Mouse (Mus musculus) neural tube, embryonic 12.5 days (tissue): ENCODE results near the gene Myct1. TPM values are rescaled to one million over a fixed set of nuclear protein-coding genes. Genes with fewer than 3 reads are reported as not detected.

Experiments used
- ATAC-seq: fragments of 200-750 bp; cut with Nextera tagmentation; 2 replicates; pipeline ENCODE4 v1.8.0; 2017; ENCODE audit warnings: low read depth, mild to moderate bottlenecking, moderate TSS enrichment, moderate library complexity; ENCODE audit not compliant: low FRiP score
- H3K27ac ChIP-seq: fragments of 300-500 bp; sonication (generic); 2 replicates; pipeline ENCODE4 v1.5.1; 2016
- H3K27me3 ChIP-seq: fragments of 300-500 bp; sonication (generic); replicated peaks from 2 replicates; pipeline ENCODE4 v1.6.1; 2016; ENCODE audit warnings: mild to moderate bottlenecking
- H3K36me3 ChIP-seq: fragments of 300-500 bp; sonication (generic); 2 replicates; pipeline ENCODE4 v1.6.1; 2016; ENCODE audit warnings: mild to moderate bottlenecking
- H3K4me1 ChIP-seq: fragments of 300-500 bp; sonication (generic); 2 replicates; pipeline ENCODE4 v1.6.1; 2016
- H3K4me2 ChIP-seq: fragments of 300-500 bp; sonication (generic); replicated peaks from 2 replicates; pipeline ENCODE4 v1.6.1; 2016; ENCODE audit warnings: mild to moderate bottlenecking
- H3K4me3 ChIP-seq: fragments of 300-500 bp; sonication (generic); 2 replicates; pipeline ENCODE4 v1.5.1; 2016
- H3K9ac ChIP-seq: fragments of 300-500 bp; sonication (generic); 2 replicates; pipeline ENCODE4 v1.6.1; 2016; ENCODE audit warnings: mild to moderate bottlenecking
- H3K9me3 ChIP-seq: fragments of 300-500 bp; sonication (generic); 2 replicates; pipeline ENCODE4 v1.6.1; 2016; ENCODE audit warnings: mild to moderate bottlenecking
- WGBS: fragments of 180-500 bp; shearing (Covaris S2); methylation state at CpG from one replicate; pipeline ENCODE4 v1.1.7; 2016; 5-methylcytosine and 5-hydroxymethylcytosine counted together
- polyA plus RNA-seq: library from polyadenylated mRNA; unstranded; fragments of >200 nt; fragmentation: Nextera tagmentation; extraction: Ambion mirVana; gene quantifications from 2 replicates; pipeline ENCODE4 v1.2.1, GENCODE M21; 2016

Myct1 gene
- 2.1 and 2.2 TPM in 2 replicates for polyA plus RNA-seq

GRCm38 (mm10) chr10:5593464-5593863 is at the start of gene Myct1:
Gene Myct1, plus strand, starts transcription at chr10:5593775.
- no peak for ATAC-seq
- H3K9ac ChIP-seq, result no peak within 1 kb of the TSS
- H3K36me3 ChIP-seq, result no peaks in the 10 kb centered on the region
- no peaks in the 10 kb centered on the region for H3K9me3 ChIP-seq
- H3K27ac ChIP-seq, result no peak within 1 kb of the TSS
- no peaks in the 10 kb centered on the region for H3K27me3 ChIP-seq
- H3K4me3 ChIP-seq, result no peak within 1 kb of the TSS
- 61% methylated on average over 5 of the region's 5 CpGs for WGBS
- no peaks in the 10 kb centered on the region for H3K4me1 ChIP-seq
- no peak within 1 kb of the TSS for H3K4me2 ChIP-seq

GRCm38 (mm10) chr10:5546428-5546827 is 47.1 kb upstream of the Myct1 start:
- Histone ChIP-seq H3K36me3 (no peaks in the 10 kb centered on the region), H3K4me1 (peaks cover 2% of the 10 kb centered on the region; the same call in 1 of the 2 replicates), H3K9ac (no peak overlapping the region), H3K27me3 (no peaks in the 10 kb centered on the region; the same call in 1 of the 2 replicates), H3K9me3 (no peaks in the 10 kb centered on the region), H3K27ac (no peak overlapping the region), H3K4me2 (no peak overlapping the region), H3K4me3 (no peak overlapping the region)
- ATAC-seq, result no peak
- WGBS, result 91% methylated on average over 5 of the region's 5 CpGs

- Histone ChIP-seq H3K9me3 (no peaks in the 10 kb centered on the region), H3K9ac (no peak overlapping the region), H3K27ac (no peak overlapping the region), H3K36me3 (no peaks in the 10 kb centered on the region), H3K27me3 (no peaks in the 10 kb centered on the region; the same call in 1 of the 2 replicates), H3K4me3 (no peak overlapping the region), H3K4me2 (no peak overlapping the region), H3K4me1 (peaks cover 2% of the 10 kb centered on the region; the same call in 1 of the 2 replicates)
- WGBS, result 93% methylated on average over 9 of the region's 9 CpGs
- no peak for ATAC-seq
These were observed 45.8 kb upstream of the Myct1 start for GRCm38 (mm10) chr10:5547769-5548168.

- no peak overlapping the region for H3K9ac ChIP-seq
- no peak for ATAC-seq
- H3K36me3 ChIP-seq, result no peaks in the 10 kb centered on the region
- 85% methylated on average over 2 of the region's 2 CpGs for WGBS
- H3K4me1 ChIP-seq, result peaks cover 2% of the 10 kb centered on the region; the same call in 1 of the 2 replicates
- H3K27me3 ChIP-seq, result no peaks in the 10 kb centered on the region; the same call in 1 of the 2 replicates
- H3K27ac ChIP-seq, result no peak overlapping the region
- H3K9me3 ChIP-seq, result no peaks in the 10 kb centered on the region
- no peak overlapping the region for H3K4me3 ChIP-seq
- no peak overlapping the region for H3K4me2 ChIP-seq
These were observed 44.9 kb upstream of the Myct1 start for GRCm38 (mm10) chr10:5548651-5549050.

GRCm38 (mm10) chr10:5549871-5550167 is 43.8 kb upstream of the Myct1 start:
- peaks cover 2% of the 10 kb centered on the region; the same call in 1 of the 2 replicates for H3K4me1 ChIP-seq
- peak; percentile 10; the same call in 1 of the 2 replicates for ATAC-seq
- no peaks in the 10 kb centered on the region; the same call in 1 of the 2 replicates for H3K27me3 ChIP-seq
- H3K4me3 ChIP-seq, result peak overlapping the region; percentile 50
- H3K9me3 ChIP-seq, result no peaks in the 10 kb centered on the region
- H3K9ac ChIP-seq, result peak overlapping the region; percentile 63
- no peak overlapping the region for H3K27ac ChIP-seq
- H3K36me3 ChIP-seq, result no peaks in the 10 kb centered on the region
- WGBS, result 7% methylated on average over 6 of the region's 6 CpGs
- H3K4me2 ChIP-seq, result peak overlapping the region; percentile 96

- ATAC-seq, result peak; percentile 92
- WGBS, result under 1% methylated on average over 44 of the region's 44 CpGs
- H3K27ac ChIP-seq, result no peak overlapping the region
These were observed 43.2 kb upstream of the Myct1 start for GRCm38 (mm10) chr10:5550168-5551021.

GRCm38 (mm10) chr10:5551382-5551781 is 42.2 kb upstream of the Myct1 start, which contains the start of gene Syne1:
Gene Syne1, minus strand, starts transcription at chr10:5551482.
- 79% methylated on average over 5 of the region's 5 CpGs for WGBS
- Histone ChIP-seq H3K4me3 (peak within 1 kb of the TSS; percentile 50), H3K4me2 (peak within 1 kb of the TSS; percentile 96), H3K36me3 (no peaks in the 10 kb centered on the region), H3K9me3 (no peaks in the 10 kb centered on the region), H3K4me1 (peaks cover 2% of the 10 kb centered on the region; the same call in 1 of the 2 replicates), H3K9ac (peak within 1 kb of the TSS; percentile 63), H3K27ac (no peak within 1 kb of the TSS), H3K27me3 (no peaks in the 10 kb centered on the region; the same call in 1 of the 2 replicates)
- ATAC-seq, result no peak

More at GRCm38 (mm10) chr10:5550168-5551021, 43.2 kb upstream of the Myct1 start:
- Histone ChIP-seq H3K9ac (peak overlapping the region; percentile 63), H3K27me3 (no peaks in the 10 kb centered on the region; the same call in 1 of the 2 replicates), H3K9me3 (no peaks in the 10 kb centered on the region), H3K4me3 (peak overlapping the region; percentile 50), H3K4me2 (peak overlapping the region; percentile 96), H3K4me1 (peaks cover 2% of the 10 kb centered on the region; the same call in 1 of the 2 replicates), H3K36me3 (no peaks in the 10 kb centered on the region)

GRCm38 (mm10) chr10:5554941-5555340 is 38.6 kb upstream of the Myct1 start:
- Histone ChIP-seq H3K9ac (no peak overlapping the region), H3K36me3 (no peaks in the 10 kb centered on the region), H3K4me3 (no peak overlapping the region), H3K4me2 (no peak overlapping the region), H3K27ac (no peak overlapping the region), H3K4me1 (peaks cover 2% of the 10 kb centered on the region; the same call in 1 of the 2 replicates), H3K27me3 (no peaks in the 10 kb centered on the region; the same call in 1 of the 2 replicates), H3K9me3 (no peaks in the 10 kb centered on the region)
- no peak for ATAC-seq
- 21% methylated on average over 5 of the region's 5 CpGs for WGBS

GRCm38 (mm10) chr10:5558808-5559207 is 34.8 kb upstream of the Myct1 start:
- H3K4me3 ChIP-seq, result no peak overlapping the region
- no peaks in the 10 kb centered on the region for H3K36me3 ChIP-seq
- no peak overlapping the region for H3K4me2 ChIP-seq
- H3K27ac ChIP-seq, result no peak overlapping the region
- H3K9me3 ChIP-seq, result no peaks in the 10 kb centered on the region
- no peak for ATAC-seq
- no peaks in the 10 kb centered on the region for H3K27me3 ChIP-seq
- no peak overlapping the region for H3K9ac ChIP-seq
- H3K4me1 ChIP-seq, result no peaks in the 10 kb centered on the region

GRCm38 (mm10) chr10:5560526-5560925 is 33.0 kb upstream of the Myct1 start:
- Histone ChIP-seq H3K27ac (no peak overlapping the region), H3K4me1 (no peaks in the 10 kb centered on the region), H3K9me3 (no peaks in the 10 kb centered on the region), H3K36me3 (no peaks in the 10 kb centered on the region), H3K27me3 (no peaks in the 10 kb centered on the region), H3K4me3 (no peak overlapping the region), H3K9ac (no peak overlapping the region), H3K4me2 (no peak overlapping the region)
- ATAC-seq, result no peak
- 77% methylated on average over 4 of the region's 4 CpGs for WGBS

GRCm38 (mm10) chr10:5561706-5562105 is 31.9 kb upstream of the Myct1 start:
- no peak overlapping the region for H3K4me2 ChIP-seq
- 88% methylated on average over 4 of the region's 4 CpGs for WGBS

GRCm38 (mm10) chr10:5568991-5569390 is 24.6 kb upstream of the Myct1 start:
- no peak overlapping the region for H3K9ac ChIP-seq
- WGBS, result 96% methylated on average over 4 of the region's 4 CpGs
- ATAC-seq, result no peak
- no peaks in the 10 kb centered on the region for H3K4me1 ChIP-seq
- no peak overlapping the region for H3K4me3 ChIP-seq
- H3K27ac ChIP-seq, result no peak overlapping the region
- no peaks in the 10 kb centered on the region for H3K27me3 ChIP-seq
- H3K9me3 ChIP-seq, result no peaks in the 10 kb centered on the region
- H3K36me3 ChIP-seq, result no peaks in the 10 kb centered on the region
- no peak overlapping the region for H3K4me2 ChIP-seq

More at GRCm38 (mm10) chr10:5561706-5562105, 31.9 kb upstream of the Myct1 start:
- Histone ChIP-seq H3K27ac (no peak overlapping the region), H3K9ac (no peak overlapping the region), H3K27me3 (no peaks in the 10 kb centered on the region), H3K4me3 (no peak overlapping the region), H3K4me1 (no peaks in the 10 kb centered on the region), H3K9me3 (no peaks in the 10 kb centered on the region), H3K36me3 (no peaks in the 10 kb centered on the region)
- no peak for ATAC-seq
